Mouse (Mus musculus): ENCODE results near the gene Fbxo48. TPM values are rescaled to one million over a fixed set of nuclear protein-coding genes. Genes with fewer than 3 reads are reported as not detected.

Gene Fbxo48
- 1 to 10 TPM; 2.2 to 2.5 TPM for total RNA-seq (2021)

GRCm38 (mm10) chr11:16950976-16951760 is at the start of gene Fbxo48:
Gene Fbxo48 (plus strand): TSS chr11:16951375.
- intact Hi-C loops (cut with DNase I): no loop called here

GRCm38 (mm10) chr11:16904302-16905011 is 46.7 kb upstream of the Fbxo48 start:
- peak; percentile 19 for DNase-seq
- intact Hi-C loops (cut with DNase I): no loop called here

More at GRCm38 (mm10) chr11:16950976-16951760, at the start of gene Fbxo48:
- DNase-seq: peak; percentile 97

- intact Hi-C loops (cut with DNase I): no loop called here
- no peak for DNase-seq
Measured at GRCm38 (mm10) chr11:16905012-16905332, 46.2 kb upstream of the Fbxo48 start.

- DNase-seq: no peak
- intact Hi-C loops (cut with DNase I): no loop called here
Measured at GRCm38 (mm10) chr11:16906530-16906929, 44.6 kb upstream of the Fbxo48 start.

- no peak for DNase-seq
- intact Hi-C loops (cut with DNase I): no loop called here
Measured at GRCm38 (mm10) chr11:16907517-16908129, 43.6 kb upstream of the Fbxo48 start.

GRCm38 (mm10) chr11:16914756-16915155 is 36.4 kb upstream of the Fbxo48 start:
- intact Hi-C loops (cut with DNase I): no loop called here
- no peak for DNase-seq

GRCm38 (mm10) chr11:16915850-16916249 is 35.3 kb upstream of the Fbxo48 start:
- DNase-seq: no peak

GRCm38 (mm10) chr11:16917512-16917911 is 33.7 kb upstream of the Fbxo48 start:
- DNase-seq: no peak
- intact Hi-C loops (cut with DNase I): no loop called here

More at GRCm38 (mm10) chr11:16915850-16916249, 35.3 kb upstream of the Fbxo48 start:
- intact Hi-C loops (cut with DNase I): no loop called here

GRCm38 (mm10) chr11:16932159-16932558 is 19.0 kb upstream of the Fbxo48 start:
- DNase-seq: no peak
- intact Hi-C loops (cut with DNase I): no loop called here

- intact Hi-C loops (cut with DNase I): no loop called here
- DNase-seq: peak; percentile 53
Measured at GRCm38 (mm10) chr11:16935577-16936236, 15.5 kb upstream of the Fbxo48 start.

GRCm38 (mm10) chr11:16941103-16941793 is 9.9 kb upstream of the Fbxo48 start:
- peak; percentile 74 for DNase-seq
- intact Hi-C loops (cut with DNase I): no loop called here

- intact Hi-C loops (cut with DNase I): no loop called here
- DNase-seq: peak; percentile 92
Measured at GRCm38 (mm10) chr11:16941973-16942452, 9.2 kb upstream of the Fbxo48 start.

- DNase-seq: peak; percentile 53
- intact Hi-C loops (cut with DNase I): no loop called here
Measured at GRCm38 (mm10) chr11:16943016-16943415, 8.2 kb upstream of the Fbxo48 start.

- intact Hi-C loops (cut with DNase I): loop anchor here (2.0 kb wide), 1 partner anchor 424 kb away; no protein-coding TSS in a partner anchor
- peak; percentile 25 for DNase-seq
Measured at GRCm38 (mm10) chr11:16948756-16949155, 2.4 kb upstream of the Fbxo48 start.

- DNase-seq: no peak
- intact Hi-C loops (cut with DNase I): no loop called here
Measured at GRCm38 (mm10) chr11:16950226-16950975, 774 bp upstream of the Fbxo48 start.

GRCm38 (mm10) chr11:16951761-16952010 is 511 bp downstream of the Fbxo48 start:
- intact Hi-C loops (cut with DNase I): no loop called here
- no peak for DNase-seq

- no peak for DNase-seq
- intact Hi-C loops (cut with DNase I): no loop called here
Measured at GRCm38 (mm10) chr11:16956115-16956862, 5.1 kb downstream of the Fbxo48 start.

- DNase-seq: no peak
- intact Hi-C loops (cut with DNase I): no loop called here
Measured at GRCm38 (mm10) chr11:16957030-16957429, 5.9 kb downstream of the Fbxo48 start.

GRCm38 (mm10) chr11:16958520-16958919 is 7.3 kb downstream of the Fbxo48 start:
- intact Hi-C loops (cut with DNase I): no loop called here

More at GRCm38 (mm10) chr11:16958520-16958919, 7.3 kb downstream of the Fbxo48 start:
- DNase-seq: no peak

Data from left cerebral cortex, postnatal 4 days (tissue).